Mouse (Mus musculus) stomach, embryonic 15.5 days (tissue): Measurements from ENCODE around the gene Gstt2. TPM values are rescaled to one million over a fixed set of nuclear protein-coding genes. Genes with fewer than 3 reads are reported as not detected.

Source experiments
- polyA plus RNA-seq: library from polyadenylated mRNA; unstranded; fragments of >200 nt; fragmentation: Nextera tagmentation; extraction: Ambion mirVana; gene quantifications from 2 replicates; pipeline ENCODE4 v1.2.1, GENCODE M21; 2015

Gene Gstt2
- polyA plus RNA-seq, 1 experiment from 2014 or later: 58.7 TPM

Other genes with a start within 250 kb of the Gstt2 start
- gene Ggt5, start 248.1 kb downstream of the Gstt2 start, polyA plus RNA-seq: 7.0 and 7.2 TPM in 2 replicates
- 11.7 and 11.8 TPM in 2 replicates for gene Susd2, start 193.4 kb downstream of the Gstt2 start, polyA plus RNA-seq
- 33.6 and 35.8 TPM in 2 replicates for gene Cabin1, start 73.1 kb downstream of the Gstt2 start, polyA plus RNA-seq
- 70.1 and 84.3 TPM in 2 replicates for gene Ddt, start 64.0 kb downstream of the Gstt2 start, polyA plus RNA-seq
- 0.37 TPM in 1 of 2 replicates, not detected in the other for gene Gm20441, start 56.5 kb downstream of the Gstt2 start, polyA plus RNA-seq
- 42.1 and 43.5 TPM in 2 replicates for gene Gstt3, start 56.0 kb downstream of the Gstt2 start, polyA plus RNA-seq
- 17.9 and 21.3 TPM in 2 replicates for gene Gstt1, start 38.8 kb downstream of the Gstt2 start, polyA plus RNA-seq
- gene Gstt4, start 14.9 kb downstream of the Gstt2 start, polyA plus RNA-seq: not detected in 2 replicates
- gene Mif, start 22.8 kb upstream of the Gstt2 start, polyA plus RNA-seq: 1,866 and 1,981 TPM in 2 replicates
- 6.6 and 8.8 TPM in 2 replicates for gene Derl3, start 56.0 kb upstream of the Gstt2 start, polyA plus RNA-seq
- gene Smarcb1, start 84.2 kb upstream of the Gstt2 start, polyA plus RNA-seq: 172 and 173 TPM in 2 replicates
- gene Chchd10, start 95.7 kb upstream of the Gstt2 start, polyA plus RNA-seq: 90.5 and 101 TPM in 2 replicates
- gene Mmp11, start 99.1 kb upstream of the Gstt2 start, polyA plus RNA-seq: 33.4 and 42.0 TPM in 2 replicates
- gene Gm867, start 103.2 kb upstream of the Gstt2 start, polyA plus RNA-seq: 1.4 and 3.6 TPM in 2 replicates
- gene Vpreb3, start 105.6 kb upstream of the Gstt2 start, polyA plus RNA-seq: 0.90 and 1.8 TPM in 2 replicates
- not detected in 2 replicates for gene Gm5134, start 117.1 kb upstream of the Gstt2 start, polyA plus RNA-seq
- 17.5 and 18.3 TPM in 2 replicates for gene Zfp280b, start 195.2 kb upstream of the Gstt2 start, polyA plus RNA-seq